Mouse (Mus musculus) gastrocnemius, postnatal 36 days (tissue): ENCODE measurements around the gene Sdc4. TPM values are rescaled to one million over a fixed set of nuclear protein-coding genes. Genes with fewer than 3 reads are reported as not detected.
A peak's percentile ranks its signal among the peaks of the same experiment; 100 is the strongest.

Experiments
- DNase-seq, 2 experiments: peaks; one replicate each; pipeline ENCODE4 v3.0.0; 2022
- intact Hi-C: fragments of 180-260 bp; cut with DNase I; formaldehyde crosslinking; loops from one replicate; pipeline ENCODE4 v1.15.1; 2025
- total RNA-seq, 2 experiments: library from RNA; stranded (reverse); gene quantifications; 2 replicates each; pipeline ENCODE4 v1.2.3; 2021

The Sdc4 gene
- total RNA-seq, 2 experiments from 2014 or later, result 36.5 to 50.3 TPM

DNA sequence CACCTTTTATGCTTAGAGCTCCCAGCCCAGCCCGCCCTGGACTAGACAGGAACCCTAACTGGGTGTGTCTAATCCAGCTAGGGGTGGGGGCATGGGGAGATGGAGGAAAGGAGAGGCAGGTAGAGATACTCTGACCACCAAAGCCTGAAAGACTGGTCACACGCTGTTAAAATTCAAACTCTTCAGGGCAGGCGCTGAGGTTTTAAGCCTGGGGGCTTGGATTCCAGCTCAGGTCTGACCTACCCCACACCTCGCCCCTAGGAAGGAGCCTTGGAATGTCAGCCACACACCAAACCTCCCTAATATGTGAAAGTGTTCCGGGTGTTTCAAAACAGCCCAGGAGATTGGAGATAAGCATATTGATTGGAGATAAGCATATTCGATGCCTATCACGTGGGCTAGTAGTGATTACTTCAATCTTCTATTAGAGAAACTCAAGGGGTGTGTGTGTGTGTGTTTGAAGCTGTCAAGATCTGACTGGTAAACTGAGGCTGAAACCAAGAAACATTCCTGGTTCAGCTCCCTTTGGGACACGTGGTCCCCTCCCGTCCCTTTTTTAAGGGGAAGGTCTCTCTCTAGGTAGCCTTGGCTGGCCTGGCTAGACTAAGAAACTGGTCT is 10.3 kb downstream of the Sdc4 start:
- DNase-seq, result no peak
- intact Hi-C loops, result no loop called here

DNA sequence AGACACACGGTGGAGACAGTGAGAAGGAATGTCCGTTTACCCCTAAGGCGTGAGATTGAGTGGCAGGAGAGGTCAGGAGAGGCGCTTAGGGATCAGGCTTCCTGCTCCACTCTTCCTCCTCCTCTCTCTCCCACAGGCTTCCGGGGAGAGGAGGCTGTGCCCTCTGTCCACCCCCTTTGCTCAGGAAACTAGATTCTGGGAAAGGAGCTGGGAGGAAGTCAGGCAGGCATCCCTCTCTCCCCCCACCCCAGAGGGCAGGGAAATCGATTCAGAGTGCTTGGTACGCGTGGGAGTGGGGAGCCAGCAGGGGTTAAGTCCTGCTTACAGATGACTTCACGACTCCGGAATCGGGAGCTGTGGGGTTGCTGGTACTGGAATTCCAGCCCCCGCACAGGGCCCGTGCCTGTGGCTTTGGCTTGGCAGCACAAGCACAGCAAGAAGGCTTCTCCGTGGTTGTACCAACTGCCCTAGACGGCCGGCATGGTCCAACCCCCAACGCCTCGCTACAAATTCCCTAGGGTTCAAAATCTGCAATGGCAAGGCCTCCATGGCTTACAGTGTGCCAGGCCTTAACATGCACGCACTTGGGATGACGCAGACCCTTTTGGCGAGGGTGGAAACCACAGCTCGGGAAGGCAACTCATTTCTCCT is 11.0 kb downstream of the Sdc4 start:
- peak in 1 of 2 experiments; percentile 30 for DNase-seq
- intact Hi-C loops, result no loop called here

DNA sequence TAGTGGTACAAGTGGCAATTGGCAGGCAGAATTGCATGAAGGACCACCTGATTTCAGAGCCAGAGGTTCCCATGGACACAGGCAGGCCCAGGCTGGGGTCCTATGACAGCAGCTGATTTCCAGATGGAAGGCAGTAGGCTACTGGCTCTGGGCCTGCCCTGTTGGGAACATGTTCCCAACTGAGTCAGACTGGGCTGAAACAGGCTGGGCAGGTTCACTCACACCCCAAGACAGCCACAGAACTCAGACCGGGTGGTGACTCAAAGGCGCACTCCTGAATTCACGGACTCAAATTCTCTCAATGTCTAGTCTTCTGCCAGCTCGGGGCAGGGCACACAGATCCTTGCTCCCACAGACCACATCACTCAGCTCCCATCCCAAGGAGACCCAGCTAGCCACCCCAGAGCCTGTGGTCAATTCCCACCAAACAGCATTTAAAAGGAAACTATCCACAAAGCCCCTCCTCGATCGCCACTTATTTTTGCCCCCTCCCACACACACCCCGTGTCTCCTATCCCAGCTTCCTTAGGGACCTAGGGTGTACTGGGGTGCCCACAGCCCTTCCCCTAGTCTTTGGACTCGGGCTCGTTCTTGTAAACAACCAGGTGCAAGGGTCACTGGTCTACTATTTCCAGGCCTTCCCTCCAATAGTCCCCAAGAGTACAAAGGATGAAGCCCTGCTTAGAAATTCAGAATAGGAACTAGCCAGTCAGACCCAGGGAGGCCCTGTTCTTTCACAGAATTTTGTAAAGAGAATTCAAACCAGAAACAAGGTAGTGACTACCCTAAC is 11.8 kb downstream of the Sdc4 start:
- DNase-seq, result no peak
- intact Hi-C loops, result no loop called here

DNA sequence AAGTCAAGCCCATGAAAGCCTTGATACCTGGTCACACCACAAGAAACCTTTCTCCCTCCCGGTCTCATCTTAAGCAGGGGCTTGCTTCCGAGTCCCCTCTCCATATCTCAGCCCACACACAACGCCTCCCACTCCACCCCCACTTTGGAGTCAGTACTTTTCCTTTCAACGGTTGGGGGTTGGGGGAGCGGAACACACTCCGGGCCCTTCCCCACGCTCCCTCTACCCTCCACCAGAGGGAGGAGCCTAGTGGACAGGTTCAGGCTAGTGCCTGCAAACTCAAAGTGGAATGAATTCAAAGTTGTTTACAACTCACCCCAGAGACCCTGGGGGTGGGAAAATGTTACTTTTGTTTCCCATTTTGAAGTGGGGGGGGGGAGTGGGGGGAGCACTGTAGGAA is 13.0 kb downstream of the Sdc4 start:
- intact Hi-C loops, result no loop called here

DNA sequence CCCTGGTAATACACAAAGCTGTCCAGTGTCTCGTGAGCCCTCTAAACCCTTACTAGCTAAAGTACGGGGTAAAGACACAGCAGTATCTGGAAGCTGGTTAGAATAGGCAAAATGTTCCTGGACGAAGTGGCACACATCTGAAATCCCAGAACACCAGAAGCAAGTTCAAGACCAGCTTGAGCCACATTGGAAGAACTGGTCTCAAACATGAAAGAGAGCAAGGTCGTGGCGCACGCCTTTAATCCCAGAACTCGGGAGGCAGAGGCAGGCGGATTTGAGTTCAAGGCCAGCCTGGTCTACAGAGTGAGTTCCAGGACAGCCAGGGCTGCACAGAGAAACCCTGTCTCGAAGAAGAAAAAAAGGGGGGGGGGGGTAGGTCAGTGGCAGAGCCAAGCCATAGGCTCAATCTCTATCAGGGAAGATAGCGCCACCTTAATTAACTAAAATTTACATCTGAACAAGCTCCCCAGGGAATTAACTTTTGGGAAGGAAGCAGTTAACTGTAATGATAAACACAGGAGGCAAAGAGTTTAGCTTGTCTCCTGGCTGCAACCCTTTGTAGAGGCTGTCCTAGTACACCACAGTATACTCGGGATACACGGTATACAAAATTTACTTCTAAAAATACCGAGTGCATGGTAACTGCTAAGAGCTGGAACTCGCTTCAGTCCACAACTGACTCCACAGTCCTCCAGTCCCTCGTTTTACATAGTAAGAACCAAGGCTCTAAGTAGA is 13.6 kb downstream of the Sdc4 start:
- DNase-seq, result no peak
- intact Hi-C loops, result no loop called here

More for the DNA sequence above, 13.0 kb downstream of the Sdc4 start:
- DNase-seq, result no peak

DNA sequence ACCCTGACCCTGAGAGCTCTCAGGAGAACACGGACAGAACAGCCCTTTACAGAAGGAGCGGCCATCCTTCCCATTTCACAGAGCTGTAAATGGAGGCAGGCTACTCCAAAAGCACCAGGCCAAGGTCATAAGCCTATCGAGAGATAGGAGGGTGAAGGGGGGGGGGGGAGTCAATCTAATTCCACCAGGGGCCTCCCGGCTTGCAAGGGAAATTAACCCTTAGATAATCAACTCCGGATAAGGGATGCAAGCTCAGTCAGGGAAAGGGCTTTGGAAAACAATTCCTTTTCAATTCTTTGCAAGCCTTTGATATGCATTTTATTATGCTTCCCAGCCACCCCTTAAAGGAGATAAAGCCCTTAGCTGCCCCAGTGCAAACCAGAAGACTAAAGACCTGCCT is 15.2 kb downstream of the Sdc4 start:
- intact Hi-C loops, result no loop called here
- DNase-seq, result no peak

DNA sequence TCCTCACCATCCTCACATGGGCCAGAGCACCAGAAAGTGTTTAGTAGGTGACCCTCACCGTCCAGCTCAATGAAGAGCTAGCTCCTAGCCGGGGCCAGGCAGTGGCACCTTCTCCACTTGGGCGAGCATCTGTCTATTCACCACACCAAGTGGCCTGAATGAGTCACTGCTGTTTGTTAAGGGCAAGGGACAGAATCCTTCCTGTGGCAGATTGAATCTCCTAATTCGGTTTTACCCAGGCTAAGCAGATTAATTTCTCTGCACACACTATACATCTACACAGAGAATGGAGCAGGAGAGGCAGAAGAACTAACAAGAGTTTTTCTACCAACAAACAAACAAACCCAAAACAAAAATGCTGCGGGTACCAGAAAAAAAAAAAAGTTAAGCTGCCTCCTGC is 16.7 kb downstream of the Sdc4 start:
- intact Hi-C loops, result no loop called here
- DNase-seq, result no peak

DNA sequence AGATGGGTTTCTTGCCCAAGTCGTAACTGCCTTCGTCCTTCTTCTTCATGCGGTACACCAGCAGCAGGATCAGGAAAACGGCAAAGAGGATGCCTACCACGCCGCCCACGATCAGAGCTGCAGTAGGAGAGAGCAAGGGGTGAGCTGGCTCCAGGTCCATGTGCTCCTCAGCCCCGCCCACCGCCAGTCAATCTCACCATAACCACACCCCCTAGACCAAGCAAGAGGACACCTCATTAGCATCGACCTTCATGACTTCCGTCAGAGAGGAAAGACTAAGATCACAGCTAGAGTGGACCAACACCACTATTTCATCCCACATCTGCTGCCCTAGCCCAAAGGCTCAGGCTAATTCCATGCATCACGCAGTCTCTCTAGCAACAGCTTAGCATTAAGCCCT is 17.6 kb downstream of the Sdc4 start:
- intact Hi-C loops, result no loop called here

DNA sequence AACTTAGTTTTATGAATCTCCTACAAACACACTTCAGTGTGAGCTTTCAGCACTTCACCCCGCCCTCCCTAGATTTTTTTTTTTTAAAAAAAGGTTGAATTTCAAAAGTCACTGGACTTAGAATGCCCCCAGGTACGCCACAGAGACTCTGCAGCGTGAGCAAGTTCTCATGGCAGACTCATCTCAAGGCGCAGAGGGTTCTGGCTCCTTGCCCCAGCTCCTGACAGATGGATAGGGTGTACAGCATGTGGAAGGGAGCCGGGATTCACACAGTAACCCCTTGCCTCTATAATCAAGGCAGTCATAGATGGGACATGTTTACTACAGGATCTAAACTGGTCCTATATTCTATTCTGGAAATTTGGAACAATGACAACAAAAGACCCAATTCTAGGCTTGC is 18.3 kb downstream of the Sdc4 start:
- DNase-seq, result no peak
- intact Hi-C loops, result no loop called here

More for the DNA sequence above, 17.6 kb downstream of the Sdc4 start:
- no peak for DNase-seq

DNA sequence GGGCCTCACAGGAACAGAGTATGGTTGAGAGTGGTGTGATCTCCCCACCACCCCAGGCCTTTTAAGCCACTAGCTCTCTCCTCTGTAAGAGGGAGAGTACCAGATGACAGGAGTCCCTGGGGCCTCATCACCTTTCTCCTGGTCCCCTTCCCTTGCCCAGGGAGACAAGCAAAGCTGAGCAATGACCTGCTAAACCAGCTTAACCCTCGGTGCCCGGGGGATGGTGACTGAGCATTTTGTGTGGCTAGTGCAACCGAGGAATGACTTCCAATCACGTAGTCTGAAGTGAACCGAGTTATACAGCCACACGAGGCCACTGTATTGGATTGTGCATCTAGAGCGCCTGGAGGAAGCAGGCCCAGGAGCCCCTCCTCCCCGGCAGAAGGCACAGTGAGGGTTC is 19.3 kb downstream of the Sdc4 start:
- intact Hi-C loops, result no loop called here
- DNase-seq, result no peak

DNA sequence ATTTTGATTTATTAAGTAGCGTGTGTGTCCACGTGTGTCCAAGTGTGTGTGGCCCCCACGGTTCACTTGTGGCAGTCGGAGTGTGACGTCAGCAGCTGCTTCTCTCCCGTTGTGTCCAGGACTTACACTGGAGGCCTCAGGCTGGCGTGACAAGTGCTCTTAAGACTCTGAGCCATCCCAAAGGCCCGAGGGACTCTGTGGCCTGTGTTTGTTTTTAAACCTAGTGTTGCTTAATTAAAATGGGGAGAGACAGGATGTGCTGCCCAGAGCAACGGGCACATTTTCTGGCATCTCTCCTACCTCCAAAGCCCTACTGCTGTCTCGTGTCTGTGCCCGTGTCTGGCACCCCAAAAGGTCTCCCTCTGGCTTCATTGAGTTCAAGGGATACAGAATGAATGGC is 20.2 kb downstream of the Sdc4 start:
- intact Hi-C loops, result no loop called here
- DNase-seq, result no peak

DNA sequence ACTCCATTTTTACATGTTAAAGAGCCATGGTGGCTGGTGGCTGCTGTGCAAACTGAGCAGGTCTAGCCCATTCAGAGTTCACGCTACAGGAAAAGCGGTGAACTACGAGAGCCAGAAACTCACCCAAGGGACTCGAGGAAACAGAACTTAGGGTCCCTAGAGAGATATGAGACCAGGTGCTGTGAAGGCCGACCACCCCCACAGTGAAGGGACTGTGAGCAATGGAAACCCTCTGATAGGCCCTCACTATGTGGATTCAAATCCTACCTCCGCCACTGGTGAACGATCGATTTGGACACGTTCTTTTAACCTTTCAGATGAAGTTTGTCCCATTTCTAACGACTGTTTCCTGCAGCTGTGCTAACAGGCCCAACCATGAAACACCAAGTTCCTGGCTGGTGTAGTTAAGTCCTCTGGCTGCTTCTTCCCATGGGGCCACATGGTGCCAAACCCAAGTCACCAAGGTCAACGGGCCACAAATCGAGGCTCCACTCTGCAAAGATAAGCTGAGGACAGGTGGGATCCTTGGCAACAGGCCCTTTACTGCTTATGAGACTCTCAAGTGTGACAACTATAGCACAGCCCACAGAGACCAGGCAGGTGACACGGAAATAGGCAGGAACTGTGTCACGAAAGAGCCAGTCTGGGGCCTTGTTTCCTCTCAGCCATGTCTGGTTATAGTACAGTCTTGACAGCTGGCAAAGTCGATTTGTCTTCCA is 20.9 kb downstream of the Sdc4 start:
- DNase-seq, result no peak
- intact Hi-C loops, result no loop called here

DNA sequence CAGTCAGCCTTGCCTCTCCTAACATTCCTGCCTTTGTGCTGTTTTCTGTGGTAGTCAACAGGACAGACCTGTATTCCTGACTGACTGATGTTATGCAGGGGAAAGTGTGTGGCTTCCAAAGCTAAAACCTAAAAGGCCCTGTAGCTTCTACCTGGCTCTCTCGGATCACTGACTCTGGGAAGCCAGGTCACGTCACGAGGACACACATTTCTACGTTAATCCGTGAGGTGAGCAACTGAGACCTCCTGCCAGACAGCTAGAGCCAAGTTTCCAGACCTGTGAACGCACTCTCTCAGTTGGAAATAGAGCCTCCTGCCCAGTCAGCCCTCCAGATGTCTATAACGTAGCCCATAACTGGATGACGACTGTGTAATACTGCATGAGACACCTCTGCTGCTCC is 21.7 kb downstream of the Sdc4 start:
- no peak for DNase-seq
- intact Hi-C loops, result no loop called here

DNA sequence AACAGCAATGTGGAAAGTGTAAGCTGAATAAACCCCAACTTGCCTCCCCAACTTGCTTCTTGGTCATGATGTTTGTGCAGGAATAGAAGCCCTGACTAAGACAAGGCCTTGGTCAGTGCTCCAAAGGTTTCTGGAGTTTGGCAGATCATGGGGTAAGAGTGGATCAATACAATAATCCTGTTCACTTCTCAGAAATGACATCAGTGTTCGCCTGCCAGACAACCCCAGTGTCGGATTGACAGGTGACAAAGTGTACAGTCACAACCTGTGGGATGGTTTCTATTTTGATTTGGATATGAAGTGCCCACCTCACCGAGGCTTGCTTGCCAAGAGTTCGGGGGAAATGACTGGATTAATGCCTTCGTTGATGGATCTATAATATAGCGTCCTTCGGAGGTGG is 22.4 kb downstream of the Sdc4 start:
- intact Hi-C loops, result no loop called here
- no peak for DNase-seq

DNA sequence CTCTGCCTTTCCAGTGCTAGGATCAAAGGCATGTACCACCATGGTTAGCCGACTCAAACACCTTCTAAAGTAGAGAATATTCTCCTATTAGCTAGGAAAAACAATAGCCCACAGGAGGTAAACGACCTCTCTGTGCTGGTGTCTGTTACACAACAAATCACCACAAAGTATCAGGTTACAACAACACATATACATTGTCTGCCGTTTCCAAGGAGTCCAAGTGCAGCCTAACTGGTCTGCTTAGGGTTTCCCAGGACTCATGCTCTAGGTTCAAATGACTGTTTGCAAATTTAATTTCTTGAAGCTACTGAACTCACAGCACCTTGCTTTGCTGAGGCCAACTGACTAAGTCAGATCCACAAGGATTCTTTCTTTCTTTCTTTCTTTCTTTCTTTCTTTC is 24.2 kb downstream of the Sdc4 start:
- intact Hi-C loops, result no loop called here
- no peak for DNase-seq

DNA sequence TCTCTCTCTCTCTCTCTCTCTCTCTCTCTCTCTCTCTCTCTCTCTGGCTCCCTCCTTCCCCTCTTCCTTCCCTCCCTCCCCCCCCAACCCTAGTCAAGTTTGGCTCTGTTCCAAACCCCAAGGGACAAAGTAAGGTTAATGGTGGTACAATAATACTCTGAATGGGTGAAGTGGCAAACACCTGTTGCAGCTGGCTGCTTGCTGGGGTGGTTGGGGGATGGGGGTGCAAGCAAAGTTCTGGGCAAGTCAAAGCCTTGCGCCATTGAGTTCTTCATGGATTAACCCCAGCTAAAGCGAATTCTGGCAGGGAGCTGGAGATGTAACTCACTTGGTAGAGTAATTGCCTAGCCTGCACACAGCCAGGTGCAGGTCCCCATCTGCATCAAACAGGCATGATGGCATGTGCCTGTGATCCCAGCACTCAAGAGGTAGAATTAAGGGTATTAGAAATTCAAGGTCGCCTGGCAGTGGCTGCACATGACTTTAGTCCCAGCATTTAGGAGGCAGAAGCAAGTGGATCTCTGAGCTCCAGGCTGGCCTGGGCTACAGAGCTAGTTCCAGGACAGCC is 25.3 kb downstream of the Sdc4 start:
- no peak for DNase-seq
- intact Hi-C loops, result no loop called here

DNA sequence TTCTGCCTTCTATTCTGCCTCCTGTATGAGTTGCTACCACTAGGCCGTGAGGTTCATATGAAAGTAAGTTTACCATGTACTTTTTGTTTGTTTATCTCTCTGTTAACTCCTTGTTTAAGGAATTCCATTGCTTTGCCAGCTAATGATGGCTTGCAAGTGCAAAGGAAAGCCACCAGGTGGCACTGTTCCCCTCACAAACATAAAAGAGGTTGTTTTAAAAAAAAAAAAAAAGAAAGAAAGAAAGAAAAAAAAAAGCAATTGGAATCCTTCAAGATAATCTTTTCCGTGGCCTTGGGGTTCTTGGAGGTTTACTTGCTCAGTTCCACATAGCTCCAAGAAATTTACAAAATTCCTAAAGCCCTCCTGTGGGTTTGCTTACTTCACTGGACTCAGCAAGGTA is 26.5 kb downstream of the Sdc4 start:
- intact Hi-C loops, result loop anchor here (1.0 to 2.0 kb wide), 2 partner anchors 42 to 104 kb away; no protein-coding TSS in a partner anchor

DNA sequence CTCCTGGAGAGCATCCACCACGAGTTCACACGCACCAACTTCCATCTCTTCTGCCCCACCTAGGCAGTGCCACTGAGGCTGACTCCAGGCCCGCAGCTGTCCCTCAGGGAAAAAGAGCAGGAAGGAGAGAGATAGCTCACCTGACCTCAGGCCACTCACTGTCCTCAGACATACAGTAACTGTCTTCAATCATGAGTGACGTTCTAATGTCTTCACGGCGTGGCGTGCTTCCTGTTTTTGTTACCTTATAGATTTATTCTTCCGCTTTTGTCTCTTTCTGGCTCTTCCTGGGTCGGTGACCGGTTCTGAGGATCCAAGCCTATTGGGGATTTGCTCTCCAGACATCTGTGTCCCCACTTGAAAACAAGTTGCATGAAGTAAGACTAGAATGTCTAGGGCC is 29.1 kb downstream of the Sdc4 start:
- no peak for DNase-seq
- intact Hi-C loops, result no loop called here

More for the DNA sequence above, 26.5 kb downstream of the Sdc4 start:
- no peak for DNase-seq

DNA sequence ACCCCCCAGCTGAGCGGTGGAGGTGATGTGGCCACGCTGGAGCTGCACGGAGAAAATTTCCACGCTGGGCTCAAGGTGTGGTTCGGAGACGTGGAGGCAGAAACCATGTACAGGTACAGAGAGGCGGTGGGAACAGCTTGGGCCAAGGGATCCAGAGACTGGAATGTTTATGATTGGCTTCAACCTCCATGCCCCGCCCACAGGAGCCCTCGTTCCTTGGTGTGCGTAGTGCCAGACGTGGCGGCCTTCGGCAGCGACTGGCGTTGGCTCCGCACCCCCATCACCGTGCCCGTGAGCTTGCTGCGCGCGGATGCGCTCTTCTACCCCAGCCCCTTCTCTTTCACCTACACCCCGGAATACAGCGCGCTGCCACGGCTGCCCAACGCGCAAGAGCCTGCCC is 29.5 kb downstream of the Sdc4 start:
- no peak for DNase-seq
- intact Hi-C loops, result no loop called here

DNA sequence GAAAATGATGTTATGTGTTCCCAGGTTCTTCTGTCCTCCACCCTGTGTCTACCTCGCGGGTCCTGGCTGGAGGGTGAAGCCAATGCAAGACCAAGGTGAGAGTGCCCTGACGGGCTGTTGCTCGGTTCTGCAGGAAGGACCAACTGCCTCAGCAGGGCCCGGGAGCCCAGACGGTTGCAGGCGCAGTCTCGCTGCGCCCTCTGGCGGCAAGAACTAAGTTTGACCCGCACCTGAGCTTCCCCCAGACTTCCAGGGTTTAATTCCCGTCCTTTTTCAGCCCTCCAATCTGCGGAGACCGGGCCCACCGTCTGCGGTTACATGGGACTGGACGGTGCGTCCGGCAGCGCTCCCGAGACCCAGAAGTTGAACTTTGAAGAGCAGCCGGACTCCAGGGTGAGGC is 36.0 kb downstream of the Sdc4 start:
- peak; percentile 44 to 58 for DNase-seq
- intact Hi-C loops, result loop anchor here (5.0 kb wide), 1 partner anchor 305 kb away; no protein-coding TSS in a partner anchor
